Mouse (Mus musculus) small intestine, adult 2 months (tissue): ENCODE measurements at regions not wholly inside any gene's neighbourhood (a gene's known extent, or its start where the extent isn't known, plus 50 kb on each side); places are given as distances from the start of the nearest gene placed in this dataset.

Source experiments
- H3K27ac ChIP-seq: fragments of 200-500 bp; 2 replicates; pipeline ENCODE4 v1.5.1; 2012; ENCODE audit warnings: low read depth, low read length, control low read depth, inconsistent platforms; ENCODE audit not compliant: insufficient read depth
- H3K27me3 ChIP-seq: fragments of 200-500 bp; 2 replicates; pipeline ENCODE4 v1.6.1; 2012; ENCODE audit warnings: mild to moderate bottlenecking, moderate library complexity, low read length, inconsistent platforms; ENCODE audit not compliant: control insufficient read depth, insufficient read depth
- H3K36me3 ChIP-seq: fragments of 200-500 bp; 2 replicates; pipeline ENCODE4 v1.6.1; 2012; ENCODE audit warnings: mild to moderate bottlenecking, low read length, control low read depth, inconsistent platforms; ENCODE audit not compliant: control insufficient read depth, insufficient read depth
- H3K4me1 ChIP-seq: fragments of 200-500 bp; 2 replicates; pipeline ENCODE4 v1.6.1; 2012; ENCODE audit warnings: low read length, inconsistent platforms, mixed read lengths; ENCODE audit not compliant: control insufficient read depth, insufficient read depth, insufficient read length
- H3K4me3 ChIP-seq: fragments of 200-500 bp; 2 replicates; pipeline ENCODE4 v1.5.1; 2012; ENCODE audit warnings: low read depth, mild to moderate bottlenecking, control low read depth, inconsistent platforms, low read length, moderate library complexity
- CTCF ChIP-seq: fragments of 200-500 bp; IDR thresholded peaks from 2 replicates; pipeline ENCODE4 v1.5.1; 2012; ENCODE audit warnings: low read depth, mild to moderate bottlenecking, control low read depth, inconsistent platforms, low read length, moderate library complexity, mixed read lengths; ENCODE audit not compliant: insufficient replicate concordance, insufficient read length; ENCODE audit errors: extremely low read depth
- POLR2A ChIP-seq: fragments of 200-500 bp; IDR thresholded peaks from 2 replicates; pipeline ENCODE4 v1.6.1; 2012; ENCODE audit warnings: low read depth, mild to moderate bottlenecking, control low read depth, inconsistent platforms, low read length, moderate library complexity
- WGBS: fragments of 180-500 bp; shearing (Covaris S2); methylation state at CpG from one replicate; pipeline ENCODE4 v1.1.7; 2018; 5-methylcytosine and 5-hydroxymethylcytosine counted together

- TF ChIP-seq POLR2A, result no peak
- TF ChIP-seq CTCF, result no peak
- Histone ChIP-seq H3K27me3 (no peaks in the 10 kb centered on the region), H3K4me3 (no peak overlapping the region), H3K27ac (no peak overlapping the region), H3K4me1 (peaks cover 13% of the 10 kb centered on the region), H3K36me3 (no peaks in the 10 kb centered on the region)
- WGBS, result 38% methylated on average over 5 of the region's 5 CpGs
These were observed 120.0 kb upstream of the Id2 start for GRCm38 (mm10) chr12:25216792-25217516.

- Histone ChIP-seq H3K36me3 (no peaks in the 10 kb centered on the region), H3K4me1 (peaks cover 13% of the 10 kb centered on the region), H3K4me3 (no peak overlapping the region), H3K27ac (no peak overlapping the region), H3K27me3 (no peaks in the 10 kb centered on the region)
- WGBS, result 58% methylated on average over 5 of the region's 5 CpGs
- TF ChIP-seq CTCF, result no peak
- no peak for TF ChIP-seq POLR2A
These were observed 118.3 kb upstream of the Id2 start for GRCm38 (mm10) chr12:25215266-25215665.

GRCm38 (mm10) chr12:25213782-25214478, 117.0 kb upstream of the Id2 start:
- 88% methylated on average over 11 of the region's 11 CpGs for WGBS
- Histone ChIP-seq H3K36me3 (no peaks in the 10 kb centered on the region), H3K4me3 (no peak overlapping the region), H3K27me3 (no peaks in the 10 kb centered on the region), H3K4me1 (peaks cover 19% of the 10 kb centered on the region), H3K27ac (no peak overlapping the region)
- no peak for TF ChIP-seq CTCF
- TF ChIP-seq POLR2A, result no peak

- no peak overlapping the region for H3K27ac ChIP-seq
- no peak overlapping the region for H3K4me3 ChIP-seq
- H3K36me3 ChIP-seq, result no peaks in the 10 kb centered on the region
- no peaks in the 10 kb centered on the region for H3K27me3 ChIP-seq
- TF ChIP-seq POLR2A (no peak), CTCF (no peak)
- 89% methylated on average over 6 of the region's 6 CpGs for WGBS
- H3K4me1 ChIP-seq, result peaks cover 11% of the 10 kb centered on the region
These were observed 114.4 kb upstream of the Id2 start for GRCm38 (mm10) chr12:25211331-25211730.

GRCm38 (mm10) chr12:25210597-25210996, 113.7 kb upstream of the Id2 start:
- Histone ChIP-seq H3K4me1 (peaks cover 11% of the 10 kb centered on the region), H3K4me3 (no peak overlapping the region), H3K27ac (no peak overlapping the region), H3K27me3 (no peaks in the 10 kb centered on the region), H3K36me3 (no peaks in the 10 kb centered on the region)
- 76% methylated on average over 3 of the region's 3 CpGs for WGBS
- no peak for TF ChIP-seq CTCF
- no peak for TF ChIP-seq POLR2A

- TF ChIP-seq POLR2A (no peak), CTCF (no peak)
- Histone ChIP-seq H3K4me1 (peaks cover 11% of the 10 kb centered on the region), H3K36me3 (no peaks in the 10 kb centered on the region), H3K27ac (peak overlapping the region; percentile 24; the same call in 1 of the 2 replicates), H3K27me3 (no peaks in the 10 kb centered on the region), H3K4me3 (no peak overlapping the region)
- WGBS, result 31% methylated on average over 4 of the region's 4 CpGs
These were observed 112.4 kb upstream of the Id2 start for GRCm38 (mm10) chr12:25209333-25209728.

- H3K4me3 ChIP-seq, result no peak overlapping the region
- peak overlapping the region; percentile 24 for H3K27ac ChIP-seq
- 17% methylated on average over 11 of the region's 11 CpGs for WGBS
- H3K36me3 ChIP-seq, result no peaks in the 10 kb centered on the region
- peaks cover 11% of the 10 kb centered on the region for H3K4me1 ChIP-seq
- no peaks in the 10 kb centered on the region for H3K27me3 ChIP-seq
- TF ChIP-seq CTCF (no peak), POLR2A (no peak)
These were observed 111.9 kb upstream of the Id2 start for GRCm38 (mm10) chr12:25208670-25209332.
